13 mouse cellular contexts compared by ENCODE assay signal in the genomic region with DNA sequence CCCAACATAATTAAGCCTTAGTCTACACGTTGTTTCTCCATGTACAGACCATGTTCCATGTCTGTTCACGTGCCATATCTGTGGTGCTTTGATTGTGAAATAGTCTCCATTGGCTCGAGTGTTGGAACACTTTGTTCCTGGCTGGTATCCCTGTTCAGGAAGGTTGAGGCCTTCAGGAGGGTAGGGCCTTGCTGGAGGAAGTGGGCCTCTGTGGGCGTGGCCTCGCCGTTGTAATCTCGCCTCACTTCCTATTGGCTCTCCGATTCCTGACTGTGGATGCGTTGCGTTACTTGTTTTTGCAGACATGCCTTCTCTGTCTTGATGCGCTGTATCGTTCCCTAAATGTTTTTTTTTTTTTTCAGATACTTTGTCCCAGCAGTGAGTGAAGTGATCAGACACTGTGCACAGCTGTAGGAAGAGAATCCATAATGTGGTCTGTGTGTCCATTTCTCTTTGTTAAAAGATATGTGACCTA. TPM values are rescaled to one million over a fixed set of nuclear protein-coding genes. Genes with fewer than 3 reads are reported as not detected.
DNase-seq lines count a peak whose midpoint lies in the region; ATAC-seq and TF ChIP-seq lines count a peak whose summit lies in the region.
"Had no signal": no experiment of that assay in that cellular context is flagged by ENCODE, and none has a peak within 500 bp of the region (broad histone marks: within the 10 kb centered on the region; RNA-seq: fewer than 3 reads in every experiment).

No protein-coding gene starts in this region.

- peaks cover 17% of the 10 kb centered on the region for H3K4me1 ChIP-seq in liver, embryonic 15.5 days (replicated peaks)
- no peaks in the 10 kb centered on the region; the same call in 1 of the 2 replicates for H3K4me1 ChIP-seq in thymus, adult 2 months (replicated peaks; ENCODE audit: control insufficient read depth, insufficient read depth, low read length)

- H3K9ac ChIP-seq in liver, embryonic 15.5 days, result no peak overlapping the region
- H3K9ac ChIP-seq: forebrain, postnatal 0 days; midbrain, embryonic 15.5 days had no signal

- H3K4me3 ChIP-seq in liver, embryonic 15.5 days (replicated peaks), result no peak overlapping the region
- no peak overlapping the region for H3K4me3 ChIP-seq in thymus, adult 2 months (ENCODE audit: control insufficient read depth, insufficient read depth, low read length)
- H3K4me3 ChIP-seq: left cerebral cortex, adult 2 months; midbrain, embryonic 15.5 days had no signal

- H3K36me3 ChIP-seq in liver, embryonic 15.5 days (replicated peaks), result no peaks in the 10 kb centered on the region
- H3K36me3 ChIP-seq in thymus, adult 2 months (ENCODE audit: control insufficient read depth, insufficient read depth, low read length), result no peaks in the 10 kb centered on the region
- H3K36me3 ChIP-seq: midbrain, embryonic 15.5 days had no signal

- TF ChIP-seq CTCF in thymus, adult 2 months (IDR thresholded peaks at IDR 0.05; ENCODE audit: borderline replicate concordance, control insufficient read depth, extremely low read depth, insufficient read depth, low read length, poor library complexity), result no peak

- H3K9me3 ChIP-seq in liver, embryonic 15.5 days (replicated peaks), result no peaks in the 10 kb centered on the region
- H3K9me3 ChIP-seq: midbrain, embryonic 15.5 days had no signal

- 49% methylated on average over 12 of the region's 12 CpGs for WGBS in liver, embryonic 15.5 days (ENCODE audit: insufficient replicate concordance)
- WGBS in thymus, adult 2 months, result 93% methylated on average over 12 of the region's 12 CpGs

- peak; percentile 84 for ATAC-seq in granulocyte monocyte progenitor cell, adult 5-6 weeks (replicated peaks; ENCODE audit: poor library complexity, severe bottlenecking)
- peak; percentile 62; the same call in 1 of the 2 replicates for ATAC-seq in liver, embryonic 15.5 days (ENCODE audit: insufficient read depth)
- ATAC-seq: hindbrain, postnatal 0 days; midbrain, embryonic 15.5 days had no signal

- no peak overlapping the region for H3K27ac ChIP-seq in liver, embryonic 15.5 days (replicated peaks)
- H3K27ac ChIP-seq in thymus, adult 2 months (ENCODE audit: control insufficient read depth, insufficient read depth, low read length), result no peak overlapping the region
- H3K27ac ChIP-seq: hindbrain, postnatal 0 days; left cerebral cortex, adult 2 months; midbrain, embryonic 15.5 days had no signal

- no peak overlapping the region for H3K4me2 ChIP-seq in liver, embryonic 15.5 days
- H3K4me2 ChIP-seq: midbrain, embryonic 15.5 days had no signal

- no peak for TF ChIP-seq POLR2A in thymus, adult 2 months (IDR thresholded peaks at IDR 0.05; ENCODE audit: control insufficient read depth, extremely low read depth, insufficient read depth, low read length, poor library complexity)

- H3K27me3 ChIP-seq in liver, embryonic 15.5 days, result peaks cover 6% of the 10 kb centered on the region; the same call in 1 of the 2 replicates
- H3K27me3 ChIP-seq in thymus, adult 2 months (ENCODE audit: control insufficient read depth, insufficient read depth, low read length), result no peaks in the 10 kb centered on the region
- H3K27me3 ChIP-seq: midbrain, embryonic 15.5 days had no signal

- peak; percentile 66 for DNase-seq in adrenal gland, postnatal 14 days
- DNase-seq in adrenal gland, postnatal 25 days, result no peak
- DNase-seq in 416B (ENCODE audit: low read depth), result peak; percentile 36
- no peak for DNase-seq in thymus, postnatal 25 days
- DNase-seq in ovary, postnatal 10 days (ENCODE audit: low spot score), result no peak
- DNase-seq in thymus, adult 2 months, result no peak
- DNase-seq: cerebellum, postnatal 36 days; forebrain, postnatal 0 days had no signal

RNA-seq across cellular contexts. Expression of a gene that starts 18.3 kb away (rescaled TPM):
- total RNA-seq in adrenal gland, postnatal 14 days (2021), result 53.5 and 56.7 TPM in 2 replicates
- total RNA-seq in adrenal gland, postnatal 25 days (2021), result 71.7 and 83.1 TPM in 2 replicates
- total RNA-seq in granulocyte monocyte progenitor cell, adult 5-6 weeks (2014; fragmentation: Nextera tagmentation), result not detected in 2 replicates
- total RNA-seq in granulocyte monocyte progenitor cell, adult 5-6 weeks (2017), result not detected in 2 replicates
- 4.8 and 5.6 TPM in 2 replicates for polyA plus RNA-seq in liver, embryonic 15.5 days (2015; fragmentation: Nextera tagmentation; extraction: Ambion mirVana)
- 2.9 and 4.2 TPM in 2 replicates for polyA plus RNA-seq in thymus, adult 2 months (2012; rRNA removed)

Comparison
In these comparisons a context has a peak if more than half of its experiments do, and no peak if none do; other contexts are left out.
1. DNase-seq: peak in adrenal gland, postnatal 14 days (single experiment) and 416B (single experiment); none in adrenal gland, postnatal 25 days (single experiment), thymus, postnatal 25 days (single experiment), ovary, postnatal 10 days (single experiment) and thymus, adult 2 months (single experiment).
2. RNA of a gene that starts 18.3 kb away (total RNA-seq): 71.7 to 83.1 TPM in adrenal gland, postnatal 25 days and 53.5 to 56.7 TPM in adrenal gland, postnatal 14 days; not detected in granulocyte monocyte progenitor cell, adult 5-6 weeks; every median in the first group is over 10 times any median in the second.